In genomic region chr2:173563336-173563735, GRCm38 (mm10) we compare ENCODE assay signal across 12 mouse cellular contexts. TPM values are rescaled to one million over a fixed set of nuclear protein-coding genes. Genes with fewer than 3 reads are reported as not detected.
DNase-seq lines count a peak whose midpoint lies in the region; ATAC-seq and TF ChIP-seq lines count a peak whose summit lies in the region.
"Had no signal": no experiment of that assay in that cellular context is flagged by ENCODE, and none has a peak within 500 bp of the region (broad histone marks: within the 10 kb centered on the region; RNA-seq: fewer than 3 reads in every experiment).

No protein-coding gene starts in this region.

- TF ChIP-seq RAD21 in CH12.LX (IDR thresholded peaks at IDR 0.05; ENCODE audit: low read depth, low read length) = peak; percentile 10

- H3K9ac ChIP-seq in embryonic facial prominence, embryonic 11.5 days (replicated peaks; ENCODE audit: low read length) = no peak overlapping the region
- H3K9ac ChIP-seq in CH12.LX (ENCODE audit: insufficient read depth, low read depth) = no peak overlapping the region
- no peak overlapping the region for H3K9ac ChIP-seq in intestine, embryonic 15.5 days
- H3K9ac ChIP-seq in heart, embryonic 11.5 days (ENCODE audit: low read depth, low read length) = no peak overlapping the region
- H3K9ac ChIP-seq: heart, embryonic 13.5 days; neural tube, embryonic 12.5 days had no signal

- no peak for TF ChIP-seq POLR2A in CH12.LX (IDR thresholded peaks at IDR 0.05; ENCODE audit: low read depth, low read length)

- dilution Hi-C loops in CH12.LX (cut with MboI; ENCODE audit: extremely low pct_ligation_motif_present, extremely low pct_unique_long_range_greater_than_20kb, low sequenced_read_pairs) = no loop called here

- H3K4me3 ChIP-seq in embryonic facial prominence, embryonic 11.5 days (ENCODE audit: low read depth, low read length) = no peak overlapping the region
- H3K4me3 ChIP-seq in embryonic facial prominence, embryonic 10.5 days = no peak overlapping the region
- no peak overlapping the region for H3K4me3 ChIP-seq in CH12.LX (replicated peaks in 1 of 3; ENCODE audit: low read depth in 2 of 3, low read length in 2 of 3, poor library complexity in 1 of 3)
- H3K4me3 ChIP-seq in intestine, embryonic 15.5 days (replicated peaks) = no peak overlapping the region
- no peak overlapping the region for H3K4me3 ChIP-seq in heart, embryonic 11.5 days (ENCODE audit: low read depth, low read length)
- H3K4me3 ChIP-seq: heart, embryonic 13.5 days; neural tube, embryonic 12.5 days had no signal

- H3K4me1 ChIP-seq in embryonic facial prominence, embryonic 11.5 days (ENCODE audit: control insufficient read depth, insufficient read depth, low read length) = no peaks in the 10 kb centered on the region
- H3K4me1 ChIP-seq in embryonic facial prominence, embryonic 10.5 days = peaks cover 28% of the 10 kb centered on the region
- H3K4me1 ChIP-seq in CH12.LX (ENCODE audit: control insufficient read depth in 1 of 2, insufficient read depth in 2 of 2) = peaks cover 0 to 13% of the 10 kb centered on the region in 2 experiments; a peak in 1 of 4 replicates
- peaks cover 7% of the 10 kb centered on the region for H3K4me1 ChIP-seq in intestine, embryonic 15.5 days (replicated peaks)
- no peaks in the 10 kb centered on the region for H3K4me1 ChIP-seq in heart, embryonic 11.5 days (ENCODE audit: control insufficient read depth, insufficient read depth, low read length)
- H3K4me1 ChIP-seq: heart, embryonic 13.5 days; neural tube, embryonic 12.5 days had no signal

- intact Hi-C loops in left cerebral cortex, postnatal 25 days (cut with DNase I) = loop anchor here (5.0 kb wide), 1 partner anchor 1339 kb away; no protein-coding TSS in a partner anchor

- TF ChIP-seq CTCF in CH12.LX (conservative IDR thresholded peaks at IDR 0.05 in 1 of 2, IDR thresholded peaks at IDR 0.05 in 1 of 2; ENCODE audit: low read depth in 2 of 2, low read length in 2 of 2) = peak in 1 of 2 experiments; percentile 25; a peak in 1 of 4 replicates

- no peaks in the 10 kb centered on the region for H3K36me3 ChIP-seq in embryonic facial prominence, embryonic 11.5 days (replicated peaks; ENCODE audit: control insufficient read depth, insufficient read depth, low read depth, low read length)
- H3K36me3 ChIP-seq in embryonic facial prominence, embryonic 10.5 days (replicated peaks) = no peaks in the 10 kb centered on the region
- H3K36me3 ChIP-seq in CH12.LX (replicated peaks in 1 of 2; ENCODE audit: control insufficient read depth in 1 of 2, insufficient read depth in 1 of 2, low read length in 1 of 2) = no peaks in the 10 kb centered on the region
- no peaks in the 10 kb centered on the region for H3K36me3 ChIP-seq in intestine, embryonic 15.5 days
- no peaks in the 10 kb centered on the region for H3K36me3 ChIP-seq in heart, embryonic 11.5 days (ENCODE audit: control insufficient read depth, insufficient read depth, low read length)
- H3K36me3 ChIP-seq: heart, embryonic 13.5 days; neural tube, embryonic 12.5 days had no signal

- no peaks in the 10 kb centered on the region for H3K79me2 ChIP-seq in CH12.LX (replicated peaks; ENCODE audit: control insufficient read depth, extremely low read depth, insufficient read depth, poor library complexity, severe bottlenecking)

- 72% methylated on average over 7 of the region's 7 CpGs for WGBS in embryonic facial prominence, embryonic 11.5 days
- WGBS in embryonic facial prominence, embryonic 10.5 days = 73% methylated on average over 7 of the region's 7 CpGs
- 60% methylated on average over 7 of the region's 7 CpGs for WGBS in intestine, embryonic 15.5 days
- WGBS in heart, embryonic 11.5 days (ENCODE audit: insufficient replicate concordance) = 63% methylated on average over 7 of the region's 7 CpGs

- H3K27me3 ChIP-seq in embryonic facial prominence, embryonic 11.5 days (ENCODE audit: control insufficient read depth, insufficient read depth, low read length) = no peaks in the 10 kb centered on the region
- no peaks in the 10 kb centered on the region for H3K27me3 ChIP-seq in embryonic facial prominence, embryonic 10.5 days (replicated peaks; ENCODE audit: low read depth, poor library complexity, severe bottlenecking)
- peaks cover 35% of the 10 kb centered on the region for H3K27me3 ChIP-seq in CH12.LX (replicated peaks)
- H3K27me3 ChIP-seq in intestine, embryonic 15.5 days (replicated peaks) = no peaks in the 10 kb centered on the region
- H3K27me3 ChIP-seq in heart, embryonic 11.5 days (ENCODE audit: control insufficient read depth, insufficient read depth, low read length) = no peaks in the 10 kb centered on the region
- H3K27me3 ChIP-seq: neural tube, embryonic 12.5 days had no signal

- TF ChIP-seq EP300 in CH12.LX (IDR thresholded peaks at IDR 0.05; ENCODE audit: low read length) = no peak

- peak; percentile 47 for DNase-seq in embryonic facial prominence, embryonic 11.5 days (ENCODE audit: low spot score)
- DNase-seq in embryonic facial prominence, embryonic 10.5 days (ENCODE audit: low spot score) = no peak
- DNase-seq in left cerebral cortex, postnatal 25 days (ENCODE audit: low spot score in 2 of 2) = peak; percentile 32 to 37
- no peak for DNase-seq in left cerebral cortex, adult 8-10 months (ENCODE audit: low spot score in 2 of 2)
- no peak for DNase-seq in CH12.LX (ENCODE audit: extremely low read depth)
- no peak for DNase-seq in gastrocnemius, postnatal 4 days (ENCODE audit: low spot score in 2 of 2)

- ATAC-seq in embryonic facial prominence, embryonic 11.5 days (replicated peaks; ENCODE audit: insufficient number of reproducible peaks, low FRiP score, low TSS enrichment, low read depth) = no peak
- ATAC-seq in intestine, embryonic 15.5 days = no peak; the same call in 1 of the 2 replicates
- ATAC-seq in heart, embryonic 11.5 days (replicated peaks; ENCODE audit: insufficient number of reproducible peaks, low FRiP score, low TSS enrichment) = no peak

- no peaks in the 10 kb centered on the region for H3K9me3 ChIP-seq in embryonic facial prominence, embryonic 11.5 days (replicated peaks; ENCODE audit: control insufficient read depth, low read length)
- no peaks in the 10 kb centered on the region for H3K9me3 ChIP-seq in embryonic facial prominence, embryonic 10.5 days
- H3K9me3 ChIP-seq in CH12.LX (replicated peaks; ENCODE audit: low read length) = no peaks in the 10 kb centered on the region
- no peaks in the 10 kb centered on the region for H3K9me3 ChIP-seq in intestine, embryonic 15.5 days
- H3K9me3 ChIP-seq in heart, embryonic 11.5 days (replicated peaks; ENCODE audit: control insufficient read depth, low read length) = no peaks in the 10 kb centered on the region
- H3K9me3 ChIP-seq: heart, embryonic 13.5 days; neural tube, embryonic 12.5 days had no signal

- H3K27ac ChIP-seq in embryonic facial prominence, embryonic 11.5 days (replicated peaks; ENCODE audit: low read depth, low read length) = no peak overlapping the region
- H3K27ac ChIP-seq in embryonic facial prominence, embryonic 10.5 days (replicated peaks) = no peak overlapping the region
- no peak overlapping the region for H3K27ac ChIP-seq in CH12.LX (ENCODE audit: insufficient read depth, low read depth)
- H3K27ac ChIP-seq in intestine, embryonic 15.5 days = 0 out of 2 replicates have a peak overlapping the region, but pooled peaks have one; percentile 6
- no peak overlapping the region for H3K27ac ChIP-seq in heart, embryonic 11.5 days (ENCODE audit: low read depth, low read length)
- H3K27ac ChIP-seq: heart, embryonic 13.5 days; neural tube, embryonic 12.5 days had no signal

- no peak overlapping the region for H3K4me2 ChIP-seq in embryonic facial prominence, embryonic 11.5 days (ENCODE audit: low read depth, low read length)
- no peak overlapping the region for H3K4me2 ChIP-seq in CH12.LX (ENCODE audit: insufficient read depth, low read depth, poor library complexity, severe bottlenecking)
- H3K4me2 ChIP-seq in intestine, embryonic 15.5 days (replicated peaks) = no peak overlapping the region
- no peak overlapping the region for H3K4me2 ChIP-seq in heart, embryonic 11.5 days
- H3K4me2 ChIP-seq: heart, embryonic 13.5 days; neural tube, embryonic 12.5 days had no signal

- in situ Hi-C loops in CH12.LX (cut with MboI; ENCODE audit: low pct_ligation_motif_present, low pct_unique_long_range_greater_than_20kb, low sequenced_read_pairs) = loop anchor here (25.0 kb wide), 1 partner anchor 1324 kb away; no protein-coding TSS in a partner anchor

TF ChIP-seq in CH12.LX, 34 proteins besides CTCF, POLR2A, EP300 and RAD21:
- TF ChIP-seq JUN (IDR thresholded peaks at IDR 0.05; ENCODE audit: insufficient read depth, low read depth, low read length) = no peak
- TF ChIP-seq SMC3 (IDR thresholded peaks at IDR 0.05; ENCODE audit: low read depth, low read length) = peak; percentile 10; the same call in 1 of the 2 replicates

RNA-seq across cellular contexts. Expression of gene Ankrd60, which starts 14.8 kb away (rescaled TPM):
- polyA plus RNA-seq in embryonic facial prominence, embryonic 11.5 days (2014; fragmentation: Nextera tagmentation; extraction: Ambion mirVana) = not detected in 2 replicates
- polyA plus RNA-seq in embryonic facial prominence, embryonic 10.5 days (2016; fragmentation: Nextera tagmentation; extraction: Ambion mirVana) = not detected in 2 replicates
- not detected for total RNA-seq in left cerebral cortex, postnatal 25 days (2021)
- total RNA-seq in left cerebral cortex, adult 8-10 months (2022) = not detected
- total RNA-seq in CH12.LX (2012; rRNA removed) (not detected in 2 replicates), CH12.LX (2014; rRNA removed) (not detected in 2 replicates)
- not detected in 2 replicates for polyA plus RNA-seq in CH12.LX (2012; ENCODE audit: insufficient read length, low read depth)
- not detected in 2 replicates for polyA plus RNA-seq in intestine, embryonic 15.5 days (2015; fragmentation: Nextera tagmentation; extraction: Ambion mirVana)
- not detected for total RNA-seq in gastrocnemius, postnatal 4 days (2021)
- polyA plus RNA-seq in heart, embryonic 11.5 days (2014; fragmentation: Nextera tagmentation; extraction: Ambion mirVana) = not detected in 2 replicates
- total RNA-seq: layer of hippocampus, adult 18-20 months had no signal
- polyA plus RNA-seq: C2C12; heart, embryonic 13.5 days; neural tube, embryonic 12.5 days had no signal

RNA-seq across cellular contexts. Expression of gene 1700021F07Rik, which starts 41.0 kb away (rescaled TPM):
- not detected in 2 replicates for polyA plus RNA-seq in embryonic facial prominence, embryonic 11.5 days (2014; fragmentation: Nextera tagmentation; extraction: Ambion mirVana)
- polyA plus RNA-seq in embryonic facial prominence, embryonic 10.5 days (2016; fragmentation: Nextera tagmentation; extraction: Ambion mirVana) = not detected in 2 replicates
- not detected for total RNA-seq in left cerebral cortex, postnatal 25 days (2021)
- total RNA-seq in left cerebral cortex, adult 8-10 months (2022) = not detected
- total RNA-seq in CH12.LX (2012; rRNA removed) (not detected in 2 replicates), CH12.LX (2014; rRNA removed) (not detected in 2 replicates)
- polyA plus RNA-seq in CH12.LX (2012; ENCODE audit: insufficient read length, low read depth) = not detected in 2 replicates
- polyA plus RNA-seq in intestine, embryonic 15.5 days (2015; fragmentation: Nextera tagmentation; extraction: Ambion mirVana) = not detected in 2 replicates
- total RNA-seq in gastrocnemius, postnatal 4 days (2021) = not detected
- polyA plus RNA-seq in heart, embryonic 11.5 days (2014; fragmentation: Nextera tagmentation; extraction: Ambion mirVana) = not detected in 2 replicates
- total RNA-seq: layer of hippocampus, adult 18-20 months had no signal
- polyA plus RNA-seq: C2C12; heart, embryonic 13.5 days; neural tube, embryonic 12.5 days had no signal

Comparison
In these comparisons a context has a peak if more than half of its experiments do, and no peak if none do; other contexts are left out.
1. DNase-seq: peak in embryonic facial prominence, embryonic 11.5 days (single experiment) and left cerebral cortex, postnatal 25 days (2 of 2); none in embryonic facial prominence, embryonic 10.5 days (single experiment), left cerebral cortex, adult 8-10 months (0 of 2), CH12.LX (single experiment) and gastrocnemius, postnatal 4 days (0 of 2).